Mouse (Mus musculus): ENCODE measurements around the gene Gramd4.

GRCm38 (mm10) chr15:86168505-86168867 lies 111.0 kb downstream of the Gramd4 start:
- no peak for TF ChIP-seq CTCF (IDR thresholded peaks at IDR 0.05; ENCODE audit: low read depth)
- TF ChIP-seq EP300 (IDR thresholded peaks at IDR 0.05; ENCODE audit: low read depth) = no peak

Measured in heart, postnatal 0 days (tissue).